Mouse (Mus musculus) liver, adult (tissue): ENCODE measurements around the gene Olfr1133.
"Not testable (repeated sequence)": the region's sequence is repeated elsewhere in the genome, so short reads cannot be mapped to it uniquely, and the experiment has no call there.

Experiments
- GATA4 ChIP-seq: IDR thresholded peaks from 2 replicates; pipeline ENCODE4 v1.6.1; 2014; ENCODE audit warnings: mild to moderate bottlenecking, low read length; ENCODE audit not compliant: insufficient replicate concordance

Gene Olfr1133

GRCm38 (mm10) chr2:87647274-87647673 lies at the start of gene Olfr1133:
Olfr1133 (minus strand) TSS chr2:87647374.
- TF ChIP-seq GATA4, result no peak

GRCm38 (mm10) chr2:87693847-87694246 lies 46.7 kb upstream of the Olfr1133 start, which contains the start of gene Olfr1136:
Olfr1136 (minus strand) TSS chr2:87693947.
- no peak for TF ChIP-seq GATA4

- TF ChIP-seq GATA4, result no peak
Measured at GRCm38 (mm10) chr2:87673564-87673963, 26.4 kb upstream of the Olfr1133 start, which contains the start of gene Olfr1135. Olfr1135 (minus strand) TSS chr2:87673664.

GRCm38 (mm10) chr2:87658360-87658759 lies 11.2 kb upstream of the Olfr1133 start, which contains the start of gene Olfr1134:
Olfr1134 (minus strand) TSS chr2:87658460.
- no peak for TF ChIP-seq GATA4

- TF ChIP-seq GATA4, result no peak
Measured at GRCm38 (mm10) chr2:87642441-87642840, 4.7 kb downstream of the Olfr1133 start.

GRCm38 (mm10) chr2:87637435-87637834 lies 9.7 kb downstream of the Olfr1133 start, which contains the start of gene Olfr1132:
Olfr1132 (minus strand) TSS chr2:87637535.
- TF ChIP-seq GATA4, result no peak

GRCm38 (mm10) chr2:87626804-87627203 lies 20.4 kb downstream of the Olfr1133 start, which contains the start of gene Olfr1131:
Olfr1131 (plus strand) TSS chr2:87627104.
- TF ChIP-seq GATA4, result no peak

GRCm38 (mm10) chr2:87605912-87606311 lies 41.3 kb downstream of the Olfr1133 start, which contains the start of gene Olfr1130:
Olfr1130 (plus strand) TSS chr2:87606212.
- not testable (repeated sequence) for TF ChIP-seq GATA4
